Mouse (Mus musculus): Measurements from ENCODE around the gene Fstl4. TPM values are rescaled to one million over a fixed set of nuclear protein-coding genes. Genes with fewer than 3 reads are reported as not detected.
"Not testable (repeated sequence)": the region's sequence is repeated elsewhere in the genome, so short reads cannot be mapped to it uniquely, and the experiment has no call there.

The Fstl4 gene
- polyA plus RNA-seq, 1 experiment from 2014 or later, result 2.6 TPM

DNA sequence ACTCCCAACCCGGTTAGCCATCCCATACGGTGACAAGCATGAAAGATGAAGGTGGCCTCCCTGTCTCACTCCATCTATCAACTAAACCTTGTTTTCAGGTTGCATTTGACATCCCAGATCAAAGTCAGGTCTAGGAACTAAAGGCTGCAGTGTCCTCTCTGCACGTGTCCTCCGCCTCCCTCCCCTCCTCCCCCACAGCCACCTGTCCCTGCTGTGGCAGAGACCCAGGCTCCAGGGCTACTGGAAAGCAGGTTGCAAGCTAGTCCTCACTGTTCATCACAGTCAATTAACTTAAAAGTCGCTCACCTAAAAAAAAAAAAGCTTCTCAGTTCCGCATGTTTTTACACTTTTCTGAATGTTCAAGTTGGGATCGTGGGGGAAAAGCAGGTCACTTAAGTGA, 313.2 kb downstream of the Fstl4 start:
- Histone ChIP-seq H3K27ac (no peak overlapping the region), H3K9ac (no peak overlapping the region), H3K9me3 (no peaks in the 10 kb centered on the region), H3K4me2 (no peak overlapping the region), H3K4me1 (no peaks in the 10 kb centered on the region), H3K27me3 (replicated peaks) (no peaks in the 10 kb centered on the region), H3K4me3 (replicated peaks) (no peak overlapping the region), H3K36me3 (no peaks in the 10 kb centered on the region)
- ATAC-seq (ENCODE audit: insufficient read depth, low FRiP score, low read depth), result no peak
- WGBS, result 79% methylated on average over 7 of the region's 7 CpGs

- no peak for ATAC-seq (ENCODE audit: insufficient read depth, low FRiP score, low read depth)
- H3K27me3 ChIP-seq (replicated peaks), result no peaks in the 10 kb centered on the region
- no peaks in the 10 kb centered on the region for H3K4me1 ChIP-seq
- WGBS, result 69% methylated on average over 7 of the region's 7 CpGs
- no peak overlapping the region for H3K4me3 ChIP-seq (replicated peaks)
- H3K9me3 ChIP-seq, result no peaks in the 10 kb centered on the region
- no peaks in the 10 kb centered on the region for H3K36me3 ChIP-seq
- no peak overlapping the region for H3K27ac ChIP-seq
- H3K9ac ChIP-seq, result no peak overlapping the region
- no peak overlapping the region for H3K4me2 ChIP-seq
Measured at GRCm38 (mm10) chr11:53078419-53079334, 314.2 kb downstream of the Fstl4 start.

DNA sequence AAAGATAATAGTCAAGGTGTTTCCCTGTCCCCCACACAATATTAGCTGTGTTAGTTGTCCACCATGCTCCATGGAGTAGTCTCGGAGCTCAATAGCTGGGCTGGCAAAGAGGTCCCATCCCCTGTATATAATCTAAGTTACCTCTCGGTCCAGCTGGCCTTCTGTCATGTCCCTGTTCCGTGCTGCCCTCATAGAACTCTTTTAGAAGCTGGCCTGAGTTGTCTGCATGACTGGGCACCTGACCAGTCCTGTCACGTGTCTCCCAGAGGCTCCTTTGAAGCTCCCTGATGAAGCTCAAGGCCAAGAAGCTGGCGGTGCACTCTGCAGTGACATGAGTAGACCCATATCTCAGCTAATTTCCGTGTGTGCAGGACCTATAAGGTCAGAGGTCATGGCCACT, 316.9 kb downstream of the Fstl4 start:
- WGBS, result 76% methylated on average over 6 of the region's 6 CpGs
- Histone ChIP-seq H3K4me1 (no peaks in the 10 kb centered on the region), H3K4me3 (replicated peaks) (no peak overlapping the region)

DNA sequence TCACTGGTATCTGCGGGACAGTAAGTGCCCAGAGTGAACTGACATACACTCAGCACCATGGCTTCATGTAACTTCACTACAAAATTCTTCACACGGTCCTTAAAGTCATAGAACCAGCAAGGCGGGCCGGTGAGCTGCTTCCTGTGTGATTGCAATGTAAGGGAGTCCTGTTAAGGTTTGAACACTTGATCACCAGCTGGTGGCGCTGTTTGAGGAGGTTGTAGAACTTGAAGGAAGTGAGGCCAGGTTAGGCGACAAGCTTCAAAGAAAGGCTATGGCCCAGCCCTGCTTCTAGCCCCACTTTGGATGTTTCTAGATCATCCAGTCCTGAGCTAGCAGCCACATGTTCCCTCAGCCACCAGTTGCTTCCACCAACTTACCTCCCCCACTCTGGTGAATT, 320.9 kb downstream of the Fstl4 start:
- WGBS, result 71% methylated on average over 6 of the region's 6 CpGs

More for the DNA sequence above, 316.9 kb downstream of the Fstl4 start:
- ATAC-seq (ENCODE audit: insufficient read depth, low FRiP score, low read depth), result no peak
- no peaks in the 10 kb centered on the region for H3K36me3 ChIP-seq
- H3K9me3 ChIP-seq, result no peaks in the 10 kb centered on the region
- H3K27ac ChIP-seq, result no peak overlapping the region
- no peak overlapping the region for H3K9ac ChIP-seq
- no peak overlapping the region for H3K4me2 ChIP-seq
- H3K27me3 ChIP-seq (replicated peaks), result no peaks in the 10 kb centered on the region

GRCm38 (mm10) chr11:53085858-53086565, 321.6 kb downstream of the Fstl4 start:
- H3K27ac ChIP-seq, result no peak overlapping the region
- H3K9me3 ChIP-seq, result no peaks in the 10 kb centered on the region
- no peak overlapping the region for H3K4me3 ChIP-seq (replicated peaks)
- ATAC-seq (ENCODE audit: insufficient read depth, low FRiP score, low read depth), result no peak
- H3K36me3 ChIP-seq, result no peaks in the 10 kb centered on the region
- no peaks in the 10 kb centered on the region for H3K4me1 ChIP-seq
- H3K9ac ChIP-seq, result no peak overlapping the region
- no peaks in the 10 kb centered on the region for H3K27me3 ChIP-seq (replicated peaks)
- 72% methylated on average over 9 of the region's 9 CpGs for WGBS
- H3K4me2 ChIP-seq, result no peak overlapping the region

More for the DNA sequence above, 320.9 kb downstream of the Fstl4 start:
- Histone ChIP-seq H3K27me3 (replicated peaks) (no peaks in the 10 kb centered on the region), H3K4me3 (replicated peaks) (no peak overlapping the region), H3K36me3 (no peaks in the 10 kb centered on the region), H3K4me2 (no peak overlapping the region), H3K4me1 (no peaks in the 10 kb centered on the region), H3K9ac (no peak overlapping the region), H3K27ac (no peak overlapping the region), H3K9me3 (no peaks in the 10 kb centered on the region)
- no peak for ATAC-seq (ENCODE audit: insufficient read depth, low FRiP score, low read depth)

DNA sequence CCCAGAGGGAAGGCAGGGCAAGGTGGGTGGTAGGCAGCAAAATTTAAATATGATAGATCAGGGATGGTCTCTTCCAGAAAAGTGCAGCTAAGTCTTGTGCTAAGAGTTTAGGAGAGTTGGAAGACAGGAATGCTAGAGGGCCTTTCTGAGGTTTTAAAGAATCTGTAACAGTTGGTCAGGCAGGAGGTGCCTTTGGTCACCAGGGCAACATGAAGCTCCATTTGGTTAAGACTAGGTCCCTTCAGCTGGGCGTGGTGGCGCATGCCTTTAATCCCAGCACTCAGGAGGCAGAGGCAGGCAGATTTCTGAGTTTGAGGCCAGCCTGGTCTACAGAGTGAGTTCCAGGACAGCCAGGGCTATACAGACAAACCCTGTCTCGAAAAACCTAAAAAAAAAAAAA, 323.5 kb downstream of the Fstl4 start:
- not testable (repeated sequence) for H3K4me2 ChIP-seq; H3K27me3 ChIP-seq (replicated peaks); H3K36me3 ChIP-seq; H3K9ac ChIP-seq; H3K4me1 ChIP-seq; H3K27ac ChIP-seq; H3K9me3 ChIP-seq; ATAC-seq (ENCODE audit: insufficient read depth, low FRiP score, low read depth); H3K4me3 ChIP-seq (replicated peaks)
- WGBS, result 85% methylated on average over 3 of the region's 3 CpGs

DNA sequence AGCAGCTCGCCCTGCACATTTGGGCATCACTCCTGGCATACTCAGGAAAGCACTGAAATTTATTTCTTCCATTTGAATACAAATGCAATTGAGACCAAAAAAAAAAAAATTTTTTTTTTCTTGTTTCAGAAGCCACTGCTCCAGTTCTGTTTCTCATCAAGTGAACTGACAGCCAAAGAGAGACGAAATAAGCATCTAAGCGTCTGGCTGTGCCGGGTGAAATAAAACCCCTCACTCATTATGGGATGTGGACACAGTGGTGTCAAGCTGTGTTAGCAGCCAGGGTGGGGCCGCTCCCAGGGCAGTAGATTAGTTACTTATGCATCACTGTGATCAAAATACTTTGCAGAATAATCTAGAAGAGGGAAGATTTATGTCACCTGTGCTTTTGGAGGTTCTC, 327.2 kb downstream of the Fstl4 start:
- H3K9me3 ChIP-seq, result no peaks in the 10 kb centered on the region
- 33% methylated on average over 5 of the region's 5 CpGs for WGBS
- no peaks in the 10 kb centered on the region for H3K27me3 ChIP-seq (replicated peaks)

DNA sequence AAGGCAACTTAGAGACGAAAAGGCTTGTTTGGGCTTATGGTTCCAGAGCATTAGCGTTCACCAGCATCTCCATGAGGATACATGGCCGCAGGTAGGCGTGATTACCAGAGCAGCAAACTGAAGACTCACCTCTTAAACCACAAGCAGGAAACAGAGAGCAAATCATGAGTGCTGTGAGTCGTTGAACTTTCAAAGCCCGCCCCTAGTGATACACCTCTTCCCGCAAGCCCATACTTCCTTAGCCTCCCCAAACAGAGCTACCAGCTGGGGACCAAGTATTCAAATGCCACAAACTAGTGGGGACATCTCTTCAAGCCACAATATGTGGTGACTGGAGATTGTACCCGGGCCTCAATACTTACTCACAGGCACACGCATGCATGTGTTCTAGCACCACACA, 332.4 kb downstream of the Fstl4 start:
- Histone ChIP-seq H3K4me2 (no peak overlapping the region), H3K9me3 (no peaks in the 10 kb centered on the region), H3K27me3 (replicated peaks) (no peaks in the 10 kb centered on the region), H3K4me3 (replicated peaks) (no peak overlapping the region), H3K9ac (no peak overlapping the region), H3K36me3 (no peaks in the 10 kb centered on the region), H3K27ac (no peak overlapping the region), H3K4me1 (0 out of 2 replicates have a peak, but pooled peaks cover 5% of the 10 kb centered on the region)
- no peak for ATAC-seq (ENCODE audit: insufficient read depth, low FRiP score, low read depth)
- WGBS, result 82% methylated on average over 9 of the region's 9 CpGs

More for the DNA sequence above, 327.2 kb downstream of the Fstl4 start:
- H3K4me2 ChIP-seq, result no peak overlapping the region
- H3K4me3 ChIP-seq (replicated peaks), result no peak overlapping the region
- no peak overlapping the region for H3K27ac ChIP-seq
- no peaks in the 10 kb centered on the region for H3K36me3 ChIP-seq
- 0 out of 2 replicates have a peak, but pooled peaks cover 2% of the 10 kb centered on the region for H3K4me1 ChIP-seq
- no peak for ATAC-seq (ENCODE audit: insufficient read depth, low FRiP score, low read depth)
- no peak overlapping the region for H3K9ac ChIP-seq

GRCm38 (mm10) chr11:53097331-53097730, 332.9 kb downstream of the Fstl4 start:
- ATAC-seq (ENCODE audit: insufficient read depth, low FRiP score, low read depth), result no peak
- Histone ChIP-seq H3K9ac (no peak overlapping the region), H3K4me3 (replicated peaks) (no peak overlapping the region), H3K9me3 (no peaks in the 10 kb centered on the region), H3K4me1 (0 out of 2 replicates have a peak, but pooled peaks cover 5% of the 10 kb centered on the region), H3K36me3 (no peaks in the 10 kb centered on the region), H3K27ac (no peak overlapping the region), H3K27me3 (replicated peaks) (no peaks in the 10 kb centered on the region), H3K4me2 (no peak overlapping the region)
- WGBS, result 71% methylated on average over 8 of the region's 8 CpGs

DNA sequence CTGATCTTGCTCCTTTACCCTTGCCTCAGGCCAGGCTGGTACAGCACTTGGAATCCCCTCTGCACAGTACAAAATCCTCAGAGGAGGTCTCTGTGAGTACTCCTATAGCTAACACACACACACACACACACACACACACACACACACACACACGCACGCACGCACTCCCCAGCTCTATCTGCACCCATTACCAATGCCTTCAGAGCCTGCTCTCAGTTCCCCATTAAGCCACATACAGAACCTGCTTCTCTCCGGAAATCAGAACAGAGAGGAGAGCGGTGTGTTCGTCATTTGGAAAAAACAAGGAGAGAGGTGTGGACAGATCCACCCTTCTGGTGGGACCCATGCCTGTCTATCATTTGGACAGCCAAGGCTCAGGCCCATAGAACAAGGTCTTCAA, 333.4 kb downstream of the Fstl4 start:
- Histone ChIP-seq H3K4me3 (replicated peaks) (no peak overlapping the region), H3K4me1 (0 out of 2 replicates have a peak, but pooled peaks cover 2% of the 10 kb centered on the region), H3K27me3 (replicated peaks) (no peaks in the 10 kb centered on the region), H3K4me2 (no peak overlapping the region), H3K36me3 (no peaks in the 10 kb centered on the region), H3K9ac (no peak overlapping the region), H3K27ac (no peak overlapping the region), H3K9me3 (no peaks in the 10 kb centered on the region)
- no peak for ATAC-seq (ENCODE audit: insufficient read depth, low FRiP score, low read depth)
- WGBS, result 79% methylated on average over 6 of the region's 6 CpGs

DNA sequence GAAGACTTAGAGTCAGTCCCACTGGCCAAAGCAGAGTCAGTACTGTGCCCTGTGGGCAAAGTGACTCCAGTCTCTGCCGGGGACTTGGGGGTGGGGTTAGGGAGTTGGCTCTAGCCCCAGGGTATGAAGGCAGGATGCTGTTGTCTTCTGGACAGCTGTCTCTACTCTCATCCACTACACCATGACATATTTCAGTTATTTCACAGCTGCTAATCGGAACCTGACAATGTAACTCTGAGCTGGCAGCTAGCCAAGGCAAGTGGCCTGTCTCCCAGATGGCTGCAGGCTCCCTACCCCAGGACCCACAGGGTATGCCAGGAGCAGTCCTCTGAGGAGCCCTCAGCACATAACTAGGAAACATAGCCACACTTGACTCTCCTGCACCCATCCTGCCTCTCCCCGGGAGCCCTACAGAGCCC, 334.4 kb downstream of the Fstl4 start:
- H3K36me3 ChIP-seq, result no peaks in the 10 kb centered on the region
- 40% methylated on average over 3 of the region's 3 CpGs for WGBS
- H3K27me3 ChIP-seq (replicated peaks), result no peaks in the 10 kb centered on the region
- H3K9me3 ChIP-seq, result no peaks in the 10 kb centered on the region
- no peak overlapping the region for H3K4me2 ChIP-seq
- 0 out of 2 replicates have a peak, but pooled peaks cover 2% of the 10 kb centered on the region for H3K4me1 ChIP-seq
- H3K27ac ChIP-seq, result no peak overlapping the region
- ATAC-seq (ENCODE audit: insufficient read depth, low FRiP score, low read depth), result peak; percentile 53; the same call in 1 of the 2 replicates
- no peak overlapping the region for H3K4me3 ChIP-seq (replicated peaks)
- H3K9ac ChIP-seq, result no peak overlapping the region

GRCm38 (mm10) chr11:53099322-53099721, 334.9 kb downstream of the Fstl4 start:
- H3K36me3 ChIP-seq, result no peaks in the 10 kb centered on the region
- H3K9ac ChIP-seq, result no peak overlapping the region
- H3K27ac ChIP-seq, result no peak overlapping the region
- no peak for ATAC-seq (ENCODE audit: insufficient read depth, low FRiP score, low read depth)
- 0 out of 2 replicates have a peak, but pooled peaks cover 2% of the 10 kb centered on the region for H3K4me1 ChIP-seq
- 80% methylated on average over 5 of the region's 5 CpGs for WGBS
- no peaks in the 10 kb centered on the region for H3K9me3 ChIP-seq
- no peak overlapping the region for H3K4me2 ChIP-seq
- no peak overlapping the region for H3K4me3 ChIP-seq (replicated peaks)
- H3K27me3 ChIP-seq (replicated peaks), result no peaks in the 10 kb centered on the region

All from stomach, embryonic 15.5 days (tissue).